8 mouse cellular contexts compared by ENCODE assay signal in genomic region chr10:75318206-75318605, GRCm38 (mm10). TPM values are rescaled to one million over a fixed set of nuclear protein-coding genes. Genes with fewer than 3 reads are reported as not detected.
DNase-seq lines count a peak whose midpoint lies in the region; ATAC-seq lines count a peak whose summit lies in the region.

No protein-coding gene starts in this region.

- H3K27me3 ChIP-seq in forebrain, embryonic 15.5 days, result peaks cover 14% of the 10 kb centered on the region; the same call in 1 of the 2 replicates
- peaks cover 14% of the 10 kb centered on the region for H3K27me3 ChIP-seq in forebrain, embryonic 11.5 days (ENCODE audit: control insufficient read depth, insufficient read depth, low read length)
- H3K27me3 ChIP-seq in neural tube, embryonic 12.5 days (replicated peaks), result peaks cover 40% of the 10 kb centered on the region
- peaks cover 17% of the 10 kb centered on the region for H3K27me3 ChIP-seq in liver, embryonic 11.5 days (replicated peaks; ENCODE audit: control insufficient read depth, insufficient read depth, low read length)
- H3K27me3 ChIP-seq in stomach, embryonic 16.5 days (ENCODE audit: control insufficient read depth, insufficient read depth, low read length), result peaks cover 21% of the 10 kb centered on the region

- no peak overlapping the region for H3K9ac ChIP-seq in forebrain, embryonic 15.5 days (replicated peaks)
- no peak overlapping the region for H3K9ac ChIP-seq in forebrain, embryonic 11.5 days (ENCODE audit: low read length)
- H3K9ac ChIP-seq in neural tube, embryonic 12.5 days, result no peak overlapping the region
- H3K9ac ChIP-seq in liver, embryonic 11.5 days (ENCODE audit: low read depth, low read length), result no peak overlapping the region
- H3K9ac ChIP-seq in stomach, embryonic 16.5 days (ENCODE audit: low read length), result no peak overlapping the region

- 89% methylated on average over 6 of the region's 6 CpGs for WGBS in forebrain, embryonic 15.5 days
- 86% methylated on average over 6 of the region's 6 CpGs for WGBS in forebrain, embryonic 11.5 days
- WGBS in neural tube, embryonic 12.5 days, result 85% methylated on average over 6 of the region's 6 CpGs
- 65% methylated on average over 6 of the region's 6 CpGs for WGBS in liver, embryonic 11.5 days
- 76% methylated on average over 6 of the region's 6 CpGs for WGBS in stomach, embryonic 16.5 days

- ATAC-seq in forebrain, embryonic 15.5 days (replicated peaks), result no peak
- no peak for ATAC-seq in forebrain, embryonic 11.5 days (replicated peaks; ENCODE audit: low FRiP score)
- ATAC-seq in neural tube, embryonic 12.5 days (ENCODE audit: low FRiP score, low read depth), result no peak
- ATAC-seq in liver, embryonic 11.5 days (replicated peaks; ENCODE audit: low FRiP score), result no peak
- no peak for ATAC-seq in stomach, embryonic 16.5 days (ENCODE audit: insufficient read depth, low FRiP score)

- H3K4me3 ChIP-seq in forebrain, embryonic 15.5 days, result peak overlapping the region; percentile 44
- H3K4me3 ChIP-seq in forebrain, embryonic 11.5 days (ENCODE audit: low read depth, low read length), result no peak overlapping the region
- H3K4me3 ChIP-seq in neural tube, embryonic 12.5 days, result no peak overlapping the region
- H3K4me3 ChIP-seq in liver, embryonic 11.5 days (ENCODE audit: low read depth, low read length), result peak overlapping the region; percentile 61
- peak overlapping the region; percentile 56; the same call in 1 of the 2 replicates for H3K4me3 ChIP-seq in stomach, embryonic 16.5 days (replicated peaks; ENCODE audit: low read length)

- H3K9me3 ChIP-seq in forebrain, embryonic 15.5 days, result no peaks in the 10 kb centered on the region
- no peaks in the 10 kb centered on the region for H3K9me3 ChIP-seq in forebrain, embryonic 11.5 days (ENCODE audit: control insufficient read depth, low read length)
- no peaks in the 10 kb centered on the region for H3K9me3 ChIP-seq in neural tube, embryonic 12.5 days
- no peaks in the 10 kb centered on the region for H3K9me3 ChIP-seq in liver, embryonic 11.5 days (ENCODE audit: control insufficient read depth, low read length)
- H3K9me3 ChIP-seq in stomach, embryonic 16.5 days (replicated peaks; ENCODE audit: control insufficient read depth, low read length), result no peaks in the 10 kb centered on the region

- no peak overlapping the region for H3K27ac ChIP-seq in forebrain, embryonic 15.5 days (replicated peaks)
- H3K27ac ChIP-seq in forebrain, embryonic 11.5 days (ENCODE audit: low read depth, low read length), result no peak overlapping the region
- no peak overlapping the region for H3K27ac ChIP-seq in neural tube, embryonic 12.5 days
- H3K27ac ChIP-seq in liver, embryonic 11.5 days (ENCODE audit: low read depth, low read length), result no peak overlapping the region
- no peak overlapping the region for H3K27ac ChIP-seq in stomach, embryonic 16.5 days (ENCODE audit: low read length)

- peak overlapping the region; percentile 57; the same call in 1 of the 2 replicates for H3K4me2 ChIP-seq in forebrain, embryonic 15.5 days (replicated peaks)
- no peak overlapping the region for H3K4me2 ChIP-seq in forebrain, embryonic 11.5 days (ENCODE audit: low read depth, low read length, severe bottlenecking)
- peak overlapping the region; percentile 65; the same call in 1 of the 2 replicates for H3K4me2 ChIP-seq in neural tube, embryonic 12.5 days (replicated peaks)
- peak overlapping the region; percentile 90 for H3K4me2 ChIP-seq in liver, embryonic 11.5 days
- H3K4me2 ChIP-seq in stomach, embryonic 16.5 days (ENCODE audit: low read depth, low read length), result 0 out of 2 replicates have a peak overlapping the region, but pooled peaks have one; percentile 79

- DNase-seq in forebrain, embryonic 11.5 days (ENCODE audit: low spot score), result no peak
- no peak for DNase-seq in neural tube, embryonic 10.5 days (ENCODE audit: extremely low spot score, low spot score)
- DNase-seq in liver, embryonic 11.5 days (ENCODE audit: low spot score), result no peak
- no peak for DNase-seq in retina, postnatal 1 day
- no peak for DNase-seq in embryo, embryonic 10.5 days (ENCODE audit: low spot score)

- H3K36me3 ChIP-seq in forebrain, embryonic 15.5 days, result no peaks in the 10 kb centered on the region
- no peaks in the 10 kb centered on the region for H3K36me3 ChIP-seq in forebrain, embryonic 11.5 days (ENCODE audit: control insufficient read depth, insufficient read depth, low read length)
- no peaks in the 10 kb centered on the region for H3K36me3 ChIP-seq in neural tube, embryonic 12.5 days
- H3K36me3 ChIP-seq in liver, embryonic 11.5 days (ENCODE audit: control insufficient read depth, insufficient read depth, low read length), result no peaks in the 10 kb centered on the region
- no peaks in the 10 kb centered on the region for H3K36me3 ChIP-seq in stomach, embryonic 16.5 days (ENCODE audit: control insufficient read depth, insufficient read depth, low read length)

- peaks cover 18% of the 10 kb centered on the region for H3K4me1 ChIP-seq in forebrain, embryonic 15.5 days
- peaks cover 3% of the 10 kb centered on the region; the same call in 1 of the 2 replicates for H3K4me1 ChIP-seq in forebrain, embryonic 11.5 days (replicated peaks; ENCODE audit: control insufficient read depth, insufficient read depth, low read length)
- H3K4me1 ChIP-seq in neural tube, embryonic 12.5 days, result peaks cover 12% of the 10 kb centered on the region
- peaks cover 24% of the 10 kb centered on the region for H3K4me1 ChIP-seq in liver, embryonic 11.5 days (replicated peaks; ENCODE audit: control insufficient read depth, insufficient read depth, low read length)
- H3K4me1 ChIP-seq in stomach, embryonic 16.5 days (ENCODE audit: control insufficient read depth, insufficient read depth, low read length), result peaks cover 12% of the 10 kb centered on the region; the same call in 1 of the 2 replicates

RNA-seq across cellular contexts. Expression of gene Adora2a, which starts 1.5 kb away (rescaled TPM):
- 6.4 and 8.2 TPM in 2 replicates for polyA plus RNA-seq in forebrain, embryonic 15.5 days (2015; fragmentation: Nextera tagmentation; extraction: Ambion mirVana)
- 2.5 and 4.2 TPM in 2 replicates for polyA plus RNA-seq in forebrain, embryonic 11.5 days (2014; fragmentation: Nextera tagmentation; extraction: Ambion mirVana)
- 3.5 and 4.1 TPM in 2 replicates for polyA plus RNA-seq in neural tube, embryonic 12.5 days (2016; fragmentation: Nextera tagmentation; extraction: Ambion mirVana)
- polyA plus RNA-seq in liver, embryonic 11.5 days (2014; fragmentation: Nextera tagmentation; extraction: Ambion mirVana), result 5.1 and 6.0 TPM in 2 replicates
- 3.0 and 3.5 TPM in 2 replicates for polyA plus RNA-seq in stomach, embryonic 16.5 days (2015; fragmentation: Nextera tagmentation; extraction: Ambion mirVana)

Comparison
In these comparisons a context has a peak if more than half of its experiments do, and no peak if none do; other contexts are left out.
1. H3K4me3 ChIP-seq: peak in forebrain, embryonic 15.5 days (single experiment), liver, embryonic 11.5 days (single experiment) and stomach, embryonic 16.5 days (single experiment); none in forebrain, embryonic 11.5 days (single experiment) and neural tube, embryonic 12.5 days (single experiment).